Mouse (Mus musculus) G1E (cell line): ENCODE data around the gene Eif4b. TPM values are rescaled to one million over a fixed set of nuclear protein-coding genes. Genes with fewer than 3 reads are reported as not detected.

Experiments used
- ATAC-seq: 2 replicates; pipeline ENCODE4 v1.8.0; 2016; ENCODE audit warnings: mild to moderate bottlenecking; ENCODE audit not compliant: insufficient number of reproducible peaks, poor library complexity, low FRiP score, severe bottlenecking; ENCODE audit errors: extremely low read depth
- DNase-seq: peaks from one replicate; pipeline ENCODE4 v3.0.0; 2012; ENCODE audit warnings: low spot score
- H3K27me3 ChIP-seq: 2 replicates; pipeline ENCODE4 v1.6.1; 2012; ENCODE audit warnings: mild to moderate bottlenecking, low read length, inconsistent platforms; ENCODE audit not compliant: insufficient read depth
- H3K36me3 ChIP-seq: replicated peaks from 2 replicates; pipeline ENCODE3; 2012; ENCODE audit warnings: mild to moderate bottlenecking, inconsistent platforms
- H3K4me1 ChIP-seq: 2 replicates; pipeline ENCODE4 v1.6.1; 2012; ENCODE audit warnings: low read depth, low read length, inconsistent platforms, mixed read lengths; ENCODE audit not compliant: insufficient read depth
- H3K4me3 ChIP-seq: 2 replicates; pipeline ENCODE4 v1.5.1; 2012; ENCODE audit warnings: low read depth, mild to moderate bottlenecking, inconsistent platforms, low read length, moderate library complexity, mixed read lengths
- H3K9me3 ChIP-seq: replicated peaks from 2 replicates; pipeline ENCODE4 v1.6.1; 2012; ENCODE audit warnings: inconsistent platforms
- CTCF ChIP-seq: IDR thresholded peaks from 2 replicates; pipeline ENCODE4 v1.5.1; 2012; ENCODE audit warnings: low read depth, low read length, inconsistent platforms, mixed read lengths
- GATA1 ChIP-seq: IDR thresholded peaks from 2 replicates; pipeline ENCODE4 v1.6.1; 2012; ENCODE audit warnings: borderline replicate concordance, low read length, inconsistent platforms, mixed read lengths
- GATA2 ChIP-seq: IDR thresholded peaks from 2 replicates; pipeline ENCODE4 v1.6.1; 2012; ENCODE audit warnings: low read depth, low read length, inconsistent platforms, borderline replicate concordance
- POLR2AphosphoS5 ChIP-seq: IDR thresholded peaks from 2 replicates; pipeline ENCODE4 v1.6.1; 2012; ENCODE audit warnings: low read depth, low read length, inconsistent platforms; ENCODE audit not compliant: insufficient replicate concordance
- TAL1 ChIP-seq: conservative IDR thresholded peaks from 2 replicates; pipeline ENCODE4 v1.6.1; 2012; ENCODE audit warnings: low read depth, low read length, inconsistent platforms, mixed read lengths
- polyA plus RNA-seq: library from polyadenylated mRNA; stranded (reverse); fragments of >175 nt; gene quantifications from 2 replicates; pipeline ENCODE4 v1.2.3, GENCODE M21; 2012
- total RNA-seq, 2 experiments: library from RNA; stranded (forward) in 1 of 2; stranded (reverse) in 1 of 2; fragments of 200-1000 nt in 1 of 2; fragments of >200 nt in 1 of 2; fragmentation: Nextera tagmentation in 1 of 2; gene quantifications; 2 replicates each; pipeline ENCODE4 v1.2.3; 2014 to 2017

The Eif4b gene
- total and polyA plus RNA-seq, 3 experiments, result 223 to 439 (median 435) TPM

DNA sequence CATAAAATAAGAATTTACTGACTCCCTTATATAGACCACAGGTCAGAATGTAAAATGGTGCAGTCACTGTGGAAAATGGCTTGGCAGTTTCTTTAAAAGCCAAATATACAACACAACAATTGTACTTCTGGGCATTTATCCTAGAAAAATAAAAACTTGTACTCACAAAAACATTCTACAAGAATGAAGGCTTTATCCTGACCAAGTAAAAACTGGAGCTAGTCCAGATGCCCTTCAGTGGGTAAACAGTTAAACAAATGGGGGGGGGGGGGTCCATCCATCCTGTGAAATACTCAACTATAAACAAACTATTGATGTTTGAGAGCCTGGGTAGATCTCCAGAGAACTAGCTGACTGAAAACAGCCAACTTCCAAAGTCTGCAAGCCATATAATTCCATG lies 23.7 kb upstream of the Eif4b start:
- DNase-seq (no peak), ATAC-seq (no peak)
- Histone ChIP-seq H3K9me3 (no peaks in the 10 kb centered on the region), H3K27me3 (peaks cover 16% of the 10 kb centered on the region), H3K4me3 (no peak overlapping the region), H3K36me3 (no peaks in the 10 kb centered on the region), H3K4me1 (peaks cover 3% of the 10 kb centered on the region)
- TF ChIP-seq CTCF (no peak), GATA1 (no peak), POLR2AphosphoS5 (no peak), TAL1 (no peak), GATA2 (no peak)

DNA sequence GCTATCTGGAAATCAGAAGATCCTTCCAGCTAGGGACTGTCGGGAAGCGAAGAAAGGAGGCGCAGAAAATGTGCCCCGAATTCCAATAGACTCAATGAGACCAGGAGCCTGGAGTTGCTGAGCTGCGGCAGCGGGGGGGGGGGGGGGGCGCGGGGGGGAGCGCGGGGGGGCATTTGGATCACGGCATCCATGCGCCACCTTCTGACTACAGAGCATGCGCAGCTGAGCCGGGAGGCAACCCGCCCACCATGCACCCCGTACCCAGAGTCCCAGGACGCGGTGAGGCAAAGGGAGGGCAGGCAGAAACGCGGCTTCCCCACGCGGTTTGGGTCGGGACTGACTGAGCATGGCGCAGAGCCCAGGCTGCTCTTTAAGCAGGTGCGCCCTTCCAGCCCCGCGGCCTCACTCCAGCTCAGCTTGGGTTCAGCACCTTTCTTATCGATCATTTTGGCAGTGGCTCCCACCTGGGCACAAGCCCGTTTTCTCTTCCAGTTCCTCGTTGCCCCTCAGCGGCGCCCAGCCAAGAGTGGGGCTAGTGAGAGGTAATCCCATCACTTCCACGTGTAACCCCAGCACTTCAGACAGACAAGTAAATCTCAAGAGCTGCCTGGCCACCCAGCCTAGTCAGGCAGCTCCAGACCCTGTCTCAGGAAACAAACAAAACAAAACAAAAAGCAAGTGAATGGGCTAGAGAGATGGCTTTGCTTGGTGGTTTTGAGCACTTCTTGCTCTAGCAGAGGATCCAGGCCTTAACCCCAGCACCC lies 21.5 kb upstream of the Eif4b start:
- H3K36me3 ChIP-seq, result no peaks in the 10 kb centered on the region
- DNase-seq (no peak), ATAC-seq (no peak)
- peak overlapping the region; percentile 38 for H3K4me3 ChIP-seq
- no peak for TF ChIP-seq GATA2
- TF ChIP-seq GATA1, result no peak
- TF ChIP-seq TAL1, result no peak
- TF ChIP-seq POLR2AphosphoS5, result no peak
- no peak for TF ChIP-seq CTCF
- peaks cover 3% of the 10 kb centered on the region for H3K4me1 ChIP-seq
- H3K27me3 ChIP-seq, result peaks cover 24% of the 10 kb centered on the region
- no peaks in the 10 kb centered on the region for H3K9me3 ChIP-seq

DNA sequence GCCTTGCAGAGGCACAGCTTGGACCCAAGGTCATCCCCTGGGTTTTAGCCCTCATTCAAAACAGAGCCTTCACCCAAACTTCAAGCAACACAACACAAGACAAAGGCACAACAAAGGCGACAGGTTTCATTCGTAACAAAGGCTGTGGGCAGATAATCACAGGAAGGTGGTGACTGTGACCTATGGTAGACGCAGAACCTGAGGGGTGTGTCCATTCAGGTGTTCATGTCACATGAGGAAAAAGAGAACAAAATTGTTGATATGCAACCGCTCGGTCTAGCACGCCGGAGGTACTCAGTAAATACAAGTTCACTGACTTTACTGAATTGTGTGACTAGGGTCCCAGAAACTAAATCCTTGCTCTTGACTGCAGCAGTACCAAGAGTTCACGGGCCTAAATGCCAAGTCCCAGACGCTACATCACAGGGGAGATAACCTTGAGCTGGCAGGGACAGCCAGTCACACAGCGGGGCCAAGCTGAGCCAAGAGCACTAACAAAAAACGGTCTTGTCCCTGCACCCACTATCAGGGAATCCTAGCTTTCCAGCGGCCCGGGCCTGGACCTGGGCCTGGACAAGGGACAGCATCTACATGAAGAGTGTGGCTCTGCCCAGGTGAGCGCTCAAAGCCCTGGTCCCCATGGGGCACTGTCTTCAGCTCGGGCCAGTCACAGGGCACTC lies 16.9 kb upstream of the Eif4b start:
- Histone ChIP-seq H3K4me3 (no peak overlapping the region), H3K36me3 (no peaks in the 10 kb centered on the region), H3K27me3 (peaks cover 27% of the 10 kb centered on the region), H3K9me3 (no peaks in the 10 kb centered on the region), H3K4me1 (peaks cover 3% of the 10 kb centered on the region)
- TF ChIP-seq CTCF (no peak), TAL1 (no peak), GATA2 (no peak), GATA1 (no peak), POLR2AphosphoS5 (no peak)
- ATAC-seq (no peak), DNase-seq (no peak)

DNA sequence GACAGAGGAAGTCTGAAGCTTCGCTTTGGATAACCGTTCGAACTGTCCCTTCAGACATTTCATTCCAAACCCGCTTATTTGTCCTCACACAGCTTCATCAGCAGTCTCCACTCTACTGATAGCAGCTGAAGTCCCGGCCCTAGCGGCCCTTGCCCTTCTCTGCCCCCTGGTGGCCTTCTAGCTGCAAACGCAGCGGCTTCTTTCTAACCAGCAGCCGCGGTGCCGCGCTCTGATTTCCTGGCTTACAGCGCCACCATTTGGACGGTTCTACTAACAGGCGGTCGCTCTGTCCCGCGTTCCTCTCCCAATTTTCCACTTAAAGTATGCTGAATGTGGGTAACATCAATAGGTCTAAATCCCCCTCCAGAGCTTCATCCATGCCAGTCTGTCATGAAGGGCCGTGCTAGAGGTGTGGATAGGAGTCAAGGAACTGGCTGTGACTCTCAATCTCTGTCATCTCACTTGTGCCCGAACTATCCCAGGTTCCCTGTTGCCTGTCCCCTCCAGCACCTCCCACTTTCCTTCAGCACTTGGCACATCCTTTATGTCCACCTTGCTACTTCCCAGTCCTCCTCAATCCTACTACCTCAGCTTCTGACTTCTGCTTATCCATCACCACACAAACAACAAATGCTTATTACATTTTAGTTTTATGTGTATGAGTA lies 7.8 kb upstream of the Eif4b start:
- Histone ChIP-seq H3K27me3 (peaks cover 49% of the 10 kb centered on the region), H3K36me3 (no peaks in the 10 kb centered on the region), H3K4me1 (peaks cover 19% of the 10 kb centered on the region), H3K4me3 (no peak overlapping the region), H3K9me3 (no peaks in the 10 kb centered on the region)
- no peak for TF ChIP-seq TAL1
- peak; percentile 67 for TF ChIP-seq CTCF
- peak; percentile 75 for ATAC-seq
- peak; percentile 78 for DNase-seq

DNA sequence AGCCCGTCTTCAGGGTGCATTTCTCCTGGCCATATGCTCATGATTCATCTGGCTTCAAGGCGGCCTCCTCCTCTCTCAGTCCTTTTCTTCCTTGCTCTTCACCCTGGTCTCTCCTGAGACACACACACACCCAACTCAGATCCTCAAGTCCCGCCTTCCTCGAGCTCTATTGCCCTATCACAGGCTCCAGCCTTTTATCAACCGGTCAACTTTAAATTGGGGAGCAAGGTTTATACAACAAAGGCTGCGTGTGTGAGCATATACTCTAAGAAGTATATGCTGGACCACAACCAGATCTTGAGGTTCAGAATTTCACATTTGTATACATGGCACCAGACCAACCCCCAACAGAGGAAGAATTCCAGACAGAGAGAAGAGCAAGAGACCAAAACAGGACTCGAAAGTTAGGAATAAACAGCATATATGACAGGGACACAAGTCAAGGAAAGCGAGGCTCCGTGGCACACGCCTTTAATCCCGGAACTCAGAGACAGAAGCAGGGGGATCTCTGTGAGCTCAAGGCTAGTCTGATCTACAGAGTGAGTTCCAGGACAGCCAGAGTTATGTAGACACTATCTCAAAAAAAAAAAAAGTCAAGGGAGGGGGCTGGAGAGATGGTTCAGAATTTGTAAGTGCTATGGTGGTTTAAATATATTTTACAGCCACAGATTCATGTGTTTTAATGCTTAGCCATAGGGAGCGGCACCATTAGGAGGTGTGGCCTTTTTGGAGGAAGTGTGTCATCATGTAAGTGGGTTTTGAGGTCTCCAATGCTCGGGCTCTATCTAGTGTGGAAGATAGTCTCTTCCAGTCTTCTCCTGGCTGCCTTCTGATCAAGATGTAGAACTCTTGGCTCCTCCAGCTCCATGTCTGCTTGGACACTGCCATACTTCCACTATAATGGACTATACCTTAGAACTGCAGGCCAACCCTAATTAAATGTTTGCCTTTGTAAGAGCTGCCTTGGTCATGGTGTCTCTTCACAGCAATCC lies 2.8 kb upstream of the Eif4b start:
- no peak for ATAC-seq
- H3K4me3 ChIP-seq, result no peak overlapping the region
- peaks cover 12% of the 10 kb centered on the region for H3K36me3 ChIP-seq
- H3K27me3 ChIP-seq, result peaks cover 36% of the 10 kb centered on the region
- TF ChIP-seq TAL1 (no peak), GATA2 (no peak), CTCF (no peak), POLR2AphosphoS5 (no peak), GATA1 (no peak)
- no peaks in the 10 kb centered on the region for H3K9me3 ChIP-seq
- no peak for DNase-seq
- H3K4me1 ChIP-seq, result peaks cover 28% of the 10 kb centered on the region
